Mouse (Mus musculus): ENCODE data around the gene 4430402I18Rik. TPM values are rescaled to one million over a fixed set of nuclear protein-coding genes. Genes with fewer than 3 reads are reported as not detected.

Gene 4430402I18Rik
- total RNA-seq, 1 experiment, result 0.31 TPM

GRCm38 (mm10) chr19:28903536-28904119 is 64.0 kb downstream of the 4430402I18Rik start:
- H3K27ac ChIP-seq (ENCODE audit: insufficient read depth, low read depth, low read length, poor library complexity, severe bottlenecking), result no peak overlapping the region
- no peak overlapping the region for H3K9ac ChIP-seq (ENCODE audit: insufficient read depth, low read depth, low read length, poor library complexity, severe bottlenecking)
- no peaks in the 10 kb centered on the region for H3K9me3 ChIP-seq (ENCODE audit: control insufficient read depth, insufficient read depth, low read depth, low read length)
- no peak for TF ChIP-seq CHD2 (IDR thresholded peaks at IDR 0.05; ENCODE audit: low read depth, low read length)
- no peak for TF ChIP-seq MAFK (IDR thresholded peaks at IDR 0.05; ENCODE audit: insufficient read depth, low read depth, low read length)
- no peak for TF ChIP-seq ZC3H11A (IDR thresholded peaks at IDR 0.05; ENCODE audit: borderline replicate concordance, low read depth, low read length)
- TF ChIP-seq ZNF384 (IDR thresholded peaks at IDR 0.05; ENCODE audit: low read depth, low read length), result no peak
- TF ChIP-seq HCFC1 (IDR thresholded peaks at IDR 0.05; ENCODE audit: borderline replicate concordance, insufficient read depth, low read length), result no peak
- no peaks in the 10 kb centered on the region for H3K4me1 ChIP-seq (ENCODE audit: control insufficient read depth in 2 of 2, insufficient read depth in 2 of 2, low read length in 2 of 2, poor library complexity in 1 of 2)
- no peak overlapping the region for H3K4me3 ChIP-seq (ENCODE audit: insufficient read depth in 1 of 2, low read depth in 1 of 2, low read length in 2 of 2, poor library complexity in 1 of 2, severe bottlenecking in 1 of 2)
- in situ Hi-C loops (cut with MboI; ENCODE audit: low sequenced_read_pairs in 2 of 2, unreplicated experiment in 2 of 2), result no loop called here
- no peaks in the 10 kb centered on the region for H3K36me3 ChIP-seq (ENCODE audit: control insufficient read depth, insufficient read depth, low read length, poor library complexity, severe bottlenecking)
- DNase-seq (ENCODE audit: low read depth, low spot score), result no peak

GRCm38 (mm10) chr19:28902806-28903205 is 64.8 kb downstream of the 4430402I18Rik start:
- no peaks in the 10 kb centered on the region for H3K9me3 ChIP-seq (ENCODE audit: control insufficient read depth, insufficient read depth, low read depth, low read length)
- H3K27ac ChIP-seq (ENCODE audit: insufficient read depth, low read depth, low read length, poor library complexity, severe bottlenecking), result no peak overlapping the region
- no peak overlapping the region for H3K4me3 ChIP-seq (ENCODE audit: insufficient read depth in 1 of 2, low read depth in 1 of 2, low read length in 2 of 2, poor library complexity in 1 of 2, severe bottlenecking in 1 of 2)
- TF ChIP-seq MAFK (IDR thresholded peaks at IDR 0.05; ENCODE audit: insufficient read depth, low read depth, low read length) (no peak), ZC3H11A (IDR thresholded peaks at IDR 0.05; ENCODE audit: borderline replicate concordance, low read depth, low read length) (no peak), ZNF384 (IDR thresholded peaks at IDR 0.05; ENCODE audit: low read depth, low read length) (no peak), HCFC1 (IDR thresholded peaks at IDR 0.05; ENCODE audit: borderline replicate concordance, insufficient read depth, low read length) (no peak), CHD2 (IDR thresholded peaks at IDR 0.05; ENCODE audit: low read depth, low read length) (no peak)
- H3K36me3 ChIP-seq (ENCODE audit: control insufficient read depth, insufficient read depth, low read length, poor library complexity, severe bottlenecking), result no peaks in the 10 kb centered on the region
- H3K4me1 ChIP-seq (ENCODE audit: control insufficient read depth in 2 of 2, insufficient read depth in 2 of 2, low read length in 2 of 2, poor library complexity in 1 of 2), result no peaks in the 10 kb centered on the region
- no peak overlapping the region for H3K9ac ChIP-seq (ENCODE audit: insufficient read depth, low read depth, low read length, poor library complexity, severe bottlenecking)
- in situ Hi-C loops (cut with MboI; ENCODE audit: low sequenced_read_pairs in 2 of 2, unreplicated experiment in 2 of 2), result no loop called here
- DNase-seq (ENCODE audit: low read depth, low spot score), result no peak

GRCm38 (mm10) chr19:28902111-28902510 is 65.5 kb downstream of the 4430402I18Rik start:
- in situ Hi-C loops (cut with MboI; ENCODE audit: low sequenced_read_pairs in 2 of 2, unreplicated experiment in 2 of 2), result no loop called here
- Histone ChIP-seq H3K27ac (ENCODE audit: insufficient read depth, low read depth, low read length, poor library complexity, severe bottlenecking) (no peak overlapping the region), H3K4me3 (ENCODE audit: insufficient read depth in 1 of 2, low read depth in 1 of 2, low read length in 2 of 2, poor library complexity in 1 of 2, severe bottlenecking in 1 of 2) (no peak overlapping the region), H3K4me1 (ENCODE audit: control insufficient read depth in 2 of 2, insufficient read depth in 2 of 2, low read length in 2 of 2, poor library complexity in 1 of 2) (no peaks in the 10 kb centered on the region), H3K9me3 (ENCODE audit: control insufficient read depth, insufficient read depth, low read depth, low read length) (no peaks in the 10 kb centered on the region), H3K36me3 (ENCODE audit: control insufficient read depth, insufficient read depth, low read length, poor library complexity, severe bottlenecking) (no peaks in the 10 kb centered on the region), H3K9ac (ENCODE audit: insufficient read depth, low read depth, low read length, poor library complexity, severe bottlenecking) (no peak overlapping the region)
- TF ChIP-seq MAFK (IDR thresholded peaks at IDR 0.05; ENCODE audit: insufficient read depth, low read depth, low read length) (no peak), ZC3H11A (IDR thresholded peaks at IDR 0.05; ENCODE audit: borderline replicate concordance, low read depth, low read length) (no peak), HCFC1 (IDR thresholded peaks at IDR 0.05; ENCODE audit: borderline replicate concordance, insufficient read depth, low read length) (no peak), ZNF384 (IDR thresholded peaks at IDR 0.05; ENCODE audit: low read depth, low read length) (no peak), CHD2 (IDR thresholded peaks at IDR 0.05; ENCODE audit: low read depth, low read length) (no peak)
- no peak for DNase-seq (ENCODE audit: low read depth, low spot score)

- in situ Hi-C loops (cut with MboI; ENCODE audit: low sequenced_read_pairs in 2 of 2, unreplicated experiment in 2 of 2), result no loop called here
- Histone ChIP-seq H3K9me3 (ENCODE audit: control insufficient read depth, insufficient read depth, low read depth, low read length) (no peaks in the 10 kb centered on the region), H3K4me3 (ENCODE audit: insufficient read depth in 1 of 2, low read depth in 1 of 2, low read length in 2 of 2, poor library complexity in 1 of 2, severe bottlenecking in 1 of 2) (no peak overlapping the region), H3K27ac (ENCODE audit: insufficient read depth, low read depth, low read length, poor library complexity, severe bottlenecking) (no peak overlapping the region), H3K36me3 (ENCODE audit: control insufficient read depth, insufficient read depth, low read length, poor library complexity, severe bottlenecking) (no peaks in the 10 kb centered on the region), H3K4me1 (ENCODE audit: control insufficient read depth in 2 of 2, insufficient read depth in 2 of 2, low read length in 2 of 2, poor library complexity in 1 of 2) (no peaks in the 10 kb centered on the region), H3K9ac (ENCODE audit: insufficient read depth, low read depth, low read length, poor library complexity, severe bottlenecking) (no peak overlapping the region)
- TF ChIP-seq CHD2 (IDR thresholded peaks at IDR 0.05; ENCODE audit: low read depth, low read length), result no peak
- no peak for TF ChIP-seq ZC3H11A (IDR thresholded peaks at IDR 0.05; ENCODE audit: borderline replicate concordance, low read depth, low read length)
- no peak for TF ChIP-seq ZNF384 (IDR thresholded peaks at IDR 0.05; ENCODE audit: low read depth, low read length)
- no peak for TF ChIP-seq HCFC1 (IDR thresholded peaks at IDR 0.05; ENCODE audit: borderline replicate concordance, insufficient read depth, low read length)
- no peak for TF ChIP-seq MAFK (IDR thresholded peaks at IDR 0.05; ENCODE audit: insufficient read depth, low read depth, low read length)
- no peak for DNase-seq (ENCODE audit: low read depth, low spot score)
Measured at GRCm38 (mm10) chr19:28900771-28901170, 66.8 kb downstream of the 4430402I18Rik start.

Measured in ES-E14 (cell line).